Mouse (Mus musculus): Measurements from ENCODE around the gene Gm21788.
"Not testable (repeated sequence)": the region's sequence is repeated elsewhere in the genome, so short reads cannot be mapped to it uniquely, and the experiment has no call there.

The Gm21788 gene

DNA sequence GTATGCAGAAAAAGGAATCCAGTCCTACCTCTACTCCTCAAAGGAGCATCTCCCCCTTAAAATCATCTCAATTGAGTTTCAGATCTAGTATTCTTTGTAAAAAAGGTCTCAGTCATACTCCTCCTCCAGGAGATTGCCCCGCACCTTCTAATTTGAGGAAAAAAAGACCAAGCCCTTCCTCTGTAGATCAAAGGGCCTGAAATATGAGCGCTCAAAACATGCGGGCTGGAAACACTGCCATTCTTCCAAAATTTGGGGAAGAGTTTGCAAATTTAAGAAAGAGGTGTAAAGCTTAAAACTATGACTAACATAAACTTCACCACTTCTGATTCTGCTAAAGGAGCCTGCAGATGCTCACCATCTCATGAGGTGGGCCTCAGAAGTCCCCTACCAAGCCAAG lies at the start of gene Gm21788:
Gene Gm21788, plus strand, starts transcription at position 301 of the 400 bp plus-strand sequence.
- DNase-seq (ENCODE audit: low read depth, low spot score), result not testable (repeated sequence)

Data from embryo, embryonic 11.5 days (tissue).